Mouse (Mus musculus) lung, postnatal 36 days (tissue): ENCODE results near the gene Pomc.
A peak's percentile ranks its signal among the peaks of the same experiment; 100 is the strongest.
"Not testable (repeated sequence)": the region's sequence is repeated elsewhere in the genome, so short reads cannot be mapped to it uniquely, and the experiment has no call there.

ENCODE experiments used
- DNase-seq: peaks from one replicate; pipeline ENCODE4 v3.0.0; 2022; ENCODE audit warnings: mixed read lengths

The Pomc gene

GRCm38 (mm10) chr12:3954651-3955050 is at the start of gene Pomc:
Gene Pomc, plus strand, starts transcription at chr12:3954951.
- no peak for DNase-seq

DNA sequence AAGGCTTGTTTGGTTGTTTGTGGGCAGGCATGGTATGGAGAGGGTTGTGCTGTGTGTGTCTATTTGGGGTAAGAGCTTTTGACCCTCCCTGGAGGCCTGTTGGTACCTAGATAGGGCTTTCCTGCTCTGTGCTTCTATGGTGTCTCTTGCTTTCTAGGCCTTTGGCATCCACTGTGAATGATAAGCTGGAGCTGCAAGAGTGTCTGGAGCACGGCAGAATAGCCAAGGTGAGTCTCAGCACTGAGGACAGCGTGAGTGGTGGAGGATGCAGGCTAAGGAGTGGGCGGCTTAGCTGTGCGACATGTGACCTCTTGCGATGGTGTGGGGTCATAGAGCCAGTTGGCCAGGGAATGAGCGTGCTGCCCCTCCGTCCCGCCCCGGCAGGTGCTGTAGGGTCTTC is 49.3 kb upstream of the Pomc start:
- DNase-seq = no peak

GRCm38 (mm10) chr12:3906308-3906707 is 48.4 kb upstream of the Pomc start:
- DNase-seq = no peak

- no peak for DNase-seq
Measured at GRCm38 (mm10) chr12:3907008-3907407, 47.7 kb upstream of the Pomc start.

DNA sequence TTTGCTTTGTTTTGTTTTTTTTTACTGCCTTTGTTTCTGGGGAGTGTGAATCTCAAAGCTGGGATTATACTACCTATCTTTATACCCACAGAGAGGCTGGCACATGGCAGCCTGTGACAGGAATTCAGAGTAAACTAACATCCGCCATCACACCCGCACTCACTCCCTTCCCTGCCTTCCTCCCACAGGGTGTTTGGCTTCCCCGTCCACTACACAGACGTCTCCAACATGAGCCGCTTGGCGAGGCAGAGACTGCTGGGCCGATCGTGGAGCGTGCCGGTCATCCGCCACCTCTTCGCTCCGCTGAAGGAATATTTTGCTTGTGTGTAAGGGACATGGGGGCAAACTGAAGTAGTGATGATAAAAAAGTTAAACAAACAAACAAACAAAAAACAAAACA is 47.3 kb upstream of the Pomc start:
- no peak for DNase-seq

GRCm38 (mm10) chr12:3910466-3911093 is 44.2 kb upstream of the Pomc start:
- DNase-seq = no peak

DNA sequence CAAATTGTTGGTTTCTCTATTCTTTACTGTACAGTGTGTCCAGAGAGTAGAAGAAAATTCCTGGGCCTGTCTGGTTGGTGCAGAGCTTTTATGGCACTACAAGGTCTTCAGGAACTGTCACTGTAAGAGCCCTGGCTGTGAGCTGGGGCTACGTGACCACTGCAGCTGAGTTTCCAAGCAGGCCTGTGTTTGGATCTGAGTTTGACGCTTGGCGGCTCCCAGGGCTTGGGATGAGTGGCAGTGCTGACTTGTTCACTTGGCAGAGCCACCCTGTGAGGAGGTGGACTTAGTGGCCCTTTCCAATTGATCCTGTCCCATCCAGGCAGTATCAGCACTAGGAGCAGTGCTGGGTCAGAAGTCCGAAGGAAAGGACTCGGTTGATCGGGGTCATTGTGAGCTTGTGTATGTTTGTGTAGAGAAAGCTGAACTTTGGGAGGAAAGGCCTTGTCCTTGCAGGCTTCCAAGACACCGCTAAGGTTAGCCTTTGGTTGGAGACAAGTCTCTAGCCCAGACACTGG is 42.9 kb upstream of the Pomc start:
- DNase-seq = no peak

DNA sequence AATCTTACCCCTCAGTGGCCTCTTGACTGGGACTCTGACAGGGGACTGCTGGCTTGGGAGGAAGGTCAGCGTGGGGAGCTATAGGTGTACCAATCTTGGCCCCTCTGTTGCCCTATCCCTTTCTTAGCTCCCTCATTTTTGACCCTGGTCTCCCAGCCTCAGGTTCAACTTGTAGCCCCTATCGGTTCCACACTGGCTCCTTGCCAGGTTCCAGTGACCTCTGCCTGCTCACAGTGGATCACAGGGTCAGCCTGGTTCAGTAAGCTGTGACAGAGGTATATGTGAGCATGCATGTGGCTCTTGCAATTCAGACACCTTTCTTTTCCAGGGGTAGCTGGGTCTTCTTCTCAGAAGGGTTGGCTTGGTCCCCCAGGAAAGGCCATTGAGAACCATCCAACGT is 38.9 kb upstream of the Pomc start:
- DNase-seq = no peak

GRCm38 (mm10) chr12:3917668-3918341 is 36.9 kb upstream of the Pomc start:
- DNase-seq = no peak

GRCm38 (mm10) chr12:3918577-3918976 is 36.2 kb upstream of the Pomc start:
- DNase-seq = no peak

DNA sequence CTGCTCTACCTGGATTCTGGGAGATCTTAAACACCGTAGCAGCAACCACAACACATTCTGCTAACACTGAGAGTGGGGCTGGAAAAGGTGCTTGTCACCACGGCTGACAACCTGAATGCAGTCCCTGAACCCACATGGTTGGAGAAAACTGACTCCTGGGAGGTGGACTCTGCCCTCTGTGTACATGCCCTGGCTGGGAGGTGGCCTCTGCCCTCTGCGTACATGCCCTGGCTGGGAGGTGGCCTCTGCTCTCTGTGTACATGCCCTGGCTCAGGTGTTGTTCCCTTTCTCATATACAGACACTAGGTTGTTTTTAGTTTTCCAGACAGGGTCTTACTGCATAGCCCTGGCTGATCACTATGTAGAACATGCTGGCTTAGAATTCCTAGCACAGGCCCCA is 35.3 kb upstream of the Pomc start:
- no peak for DNase-seq

- DNase-seq = peak; percentile 85
Measured at GRCm38 (mm10) chr12:3926127-3926526, 28.6 kb upstream of the Pomc start.

DNA sequence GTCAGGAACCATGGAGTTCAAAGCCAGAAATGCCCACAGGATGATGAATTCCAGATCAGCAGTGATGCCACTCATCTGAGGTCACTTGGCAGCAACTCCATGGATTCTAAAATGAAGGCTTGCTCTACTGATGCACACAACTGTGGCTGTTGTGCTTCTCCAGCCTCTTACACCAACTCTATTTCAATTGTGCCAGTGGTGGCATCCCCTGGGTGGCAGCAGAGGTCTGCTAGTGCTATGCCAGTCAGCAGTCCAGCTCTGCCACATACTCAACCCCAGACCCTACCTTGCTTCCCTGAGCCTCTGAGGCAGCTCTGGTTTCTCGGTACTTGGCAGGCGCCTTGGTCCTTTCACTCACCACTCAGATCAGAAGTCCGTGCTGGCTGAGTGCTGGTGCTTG is 25.9 kb upstream of the Pomc start:
- DNase-seq = peak; percentile 11

- DNase-seq = not testable (repeated sequence)
Measured at GRCm38 (mm10) chr12:3930090-3930865, 24.5 kb upstream of the Pomc start.

- DNase-seq = no peak
Measured at GRCm38 (mm10) chr12:3942026-3942425, 12.7 kb upstream of the Pomc start.

GRCm38 (mm10) chr12:3944454-3945073 is 10.2 kb upstream of the Pomc start:
- no peak for DNase-seq

DNA sequence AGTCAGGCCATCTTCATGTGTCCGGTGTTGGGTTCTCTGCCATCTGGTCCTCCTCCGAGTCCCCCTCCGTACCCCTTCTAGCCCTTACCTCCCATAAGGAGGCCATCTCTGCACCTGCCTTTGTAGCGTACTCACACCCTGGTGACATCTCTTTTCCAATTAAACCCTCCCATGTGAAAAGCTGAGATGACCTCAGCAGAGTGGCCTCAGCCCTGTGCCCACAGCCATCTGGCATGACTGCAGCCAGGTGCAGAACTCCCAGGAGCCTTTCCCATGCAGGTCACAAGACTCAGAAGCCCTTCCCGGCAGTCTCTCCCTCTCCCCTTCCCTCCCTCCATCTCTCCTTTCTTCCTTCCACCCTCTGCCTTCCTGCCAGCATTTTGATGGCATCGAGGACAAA is 7.2 kb upstream of the Pomc start:
- DNase-seq = no peak

GRCm38 (mm10) chr12:3955371-3955770 is 620 bp downstream of the Pomc start:
- peak; percentile 30 for DNase-seq

GRCm38 (mm10) chr12:3956351-3956750 is 1.6 kb downstream of the Pomc start:
- DNase-seq = peak; percentile 8

GRCm38 (mm10) chr12:3959791-3960543 is 5.2 kb downstream of the Pomc start:
- peak; percentile 93 for DNase-seq

GRCm38 (mm10) chr12:3960553-3960952 is 5.8 kb downstream of the Pomc start:
- no peak for DNase-seq

- no peak for DNase-seq
Measured at GRCm38 (mm10) chr12:3967196-3967595, 12.4 kb downstream of the Pomc start.

GRCm38 (mm10) chr12:3968380-3968779 is 13.6 kb downstream of the Pomc start:
- no peak for DNase-seq
